Mouse (Mus musculus): ENCODE measurements around the gene Vwce. TPM values are rescaled to one million over a fixed set of nuclear protein-coding genes. Genes with fewer than 3 reads are reported as not detected.
A peak's percentile ranks its signal among the peaks of the same experiment; 100 is the strongest.

Gene Vwce
- polyA plus RNA-seq, 1 experiment from 2014 or later, result 0.34 TPM

DNA sequence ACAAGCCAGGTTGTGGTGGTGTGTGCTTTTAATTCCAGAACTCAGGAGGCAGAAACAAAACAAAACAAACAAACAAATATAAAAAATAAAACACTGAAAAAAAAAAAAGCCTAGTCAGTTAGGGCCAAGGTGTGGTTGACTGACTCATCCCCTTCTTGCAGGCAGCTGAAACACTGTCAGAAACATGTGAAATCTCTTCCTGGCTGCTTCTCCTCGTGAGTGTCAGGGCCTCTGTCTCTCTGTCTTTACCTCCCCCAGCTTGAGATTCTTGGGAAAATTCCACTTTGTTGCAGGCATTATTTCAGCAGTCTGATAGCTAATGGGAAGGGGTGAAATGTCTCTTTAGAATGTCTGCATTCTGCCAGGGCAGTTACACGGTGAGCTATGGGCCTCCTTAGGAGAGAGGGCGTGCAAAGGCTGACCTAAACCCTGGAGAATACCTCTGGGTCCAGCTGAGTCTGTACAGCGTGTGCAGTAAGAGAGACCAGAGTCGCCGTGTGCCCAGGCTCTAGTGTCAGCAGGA, 31.7 kb upstream of the Vwce start:
- DNase-seq (ENCODE audit: low spot score), result no peak
- H3K4me1 ChIP-seq (ENCODE audit: control insufficient read depth, insufficient read depth, low read length), result peaks cover 10% of the 10 kb centered on the region; the same call in 1 of the 2 replicates
- WGBS, result 10% methylated on average over 6 of the region's 6 CpGs

GRCm38 (mm10) chr19:10602787-10603186, 31.2 kb upstream of the Vwce start:
- peak overlapping the region; percentile 48 for H3K4me2 ChIP-seq (ENCODE audit: low read depth)
- ATAC-seq (ENCODE audit: insufficient read depth, low FRiP score, low TSS enrichment), result peak; percentile 46
- H3K4me1 ChIP-seq (ENCODE audit: control insufficient read depth, insufficient read depth, low read length), result peaks cover 10% of the 10 kb centered on the region; the same call in 1 of the 2 replicates
- peak overlapping the region; percentile 67 for H3K9ac ChIP-seq (ENCODE audit: low read length)
- no peaks in the 10 kb centered on the region for H3K27me3 ChIP-seq (ENCODE audit: control insufficient read depth, insufficient read depth, low read length)
- H3K4me3 ChIP-seq (ENCODE audit: low read depth, low read length), result peak overlapping the region; percentile 24
- peak; percentile 92 for DNase-seq (ENCODE audit: low spot score)
- WGBS, result 2% methylated on average over 9 of the region's 9 CpGs
- H3K9me3 ChIP-seq (ENCODE audit: control insufficient read depth, low read length), result no peaks in the 10 kb centered on the region
- 0 out of 2 replicates have a peak, but pooled peaks cover 2% of the 10 kb centered on the region for H3K36me3 ChIP-seq (ENCODE audit: control insufficient read depth, insufficient read depth, low read length)
- H3K27ac ChIP-seq (ENCODE audit: low read depth, low read length), result peak overlapping the region; percentile 90

More for the DNA sequence above, 31.7 kb upstream of the Vwce start:
- Histone ChIP-seq H3K36me3 (ENCODE audit: control insufficient read depth, insufficient read depth, low read length) (no peaks in the 10 kb centered on the region), H3K9me3 (ENCODE audit: control insufficient read depth, low read length) (no peaks in the 10 kb centered on the region), H3K9ac (ENCODE audit: low read length) (peak overlapping the region; percentile 67), H3K4me2 (ENCODE audit: low read depth) (peak overlapping the region; percentile 48), H3K27me3 (ENCODE audit: control insufficient read depth, insufficient read depth, low read length) (no peaks in the 10 kb centered on the region), H3K27ac (ENCODE audit: low read depth, low read length) (peak overlapping the region; percentile 90), H3K4me3 (ENCODE audit: low read depth, low read length) (peak overlapping the region; percentile 24)
- peak; percentile 48; the same call in 1 of the 2 replicates for ATAC-seq (ENCODE audit: insufficient read depth, low FRiP score, low TSS enrichment)

DNA sequence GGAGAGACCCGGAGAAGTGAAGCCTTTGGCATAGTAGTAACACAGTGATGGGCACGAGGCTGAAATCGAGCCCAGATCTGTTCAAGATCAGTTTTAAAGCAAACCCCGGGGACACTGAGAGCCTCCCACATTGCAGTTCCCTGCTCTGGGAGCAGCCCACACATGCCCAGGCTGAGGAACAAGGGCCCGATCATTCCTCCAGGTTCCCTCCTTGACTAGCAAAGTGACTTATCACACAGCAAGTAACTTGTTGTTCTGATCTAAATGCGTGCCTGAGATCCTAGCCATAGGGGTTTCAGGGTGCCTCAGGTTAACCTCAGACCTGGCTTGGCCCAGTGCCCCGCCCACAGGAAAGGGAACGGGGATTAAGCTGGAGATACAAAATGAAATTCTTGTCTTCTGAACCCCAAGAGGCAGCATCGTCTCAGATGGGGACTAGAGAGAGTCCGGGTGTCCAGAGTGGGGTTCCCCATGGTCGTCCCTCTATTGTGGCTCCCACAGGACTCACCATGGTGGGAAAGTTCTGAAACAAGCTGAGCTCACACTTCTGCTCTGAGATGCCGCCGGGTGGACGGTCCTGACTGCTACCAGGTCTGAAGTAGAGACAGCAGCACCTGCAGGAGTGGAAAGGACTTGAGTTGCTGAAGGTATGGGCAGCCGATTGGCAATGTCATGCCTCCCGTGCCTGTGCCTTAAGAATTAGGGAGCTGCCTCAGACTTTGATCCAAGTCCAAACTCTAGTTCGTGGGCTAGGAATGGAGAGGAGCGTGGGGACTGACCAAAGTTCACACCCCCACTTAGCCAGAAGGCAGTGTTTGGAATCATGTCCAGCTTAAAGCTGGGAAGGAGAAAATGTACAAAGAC, 30.1 kb upstream of the Vwce start:
- WGBS, result 88% methylated on average over 18 of the region's 18 CpGs
- Histone ChIP-seq H3K9ac (ENCODE audit: low read length) (peak overlapping the region; percentile 18; the same call in 1 of the 2 replicates), H3K4me3 (ENCODE audit: low read depth, low read length) (0 out of 2 replicates have a peak overlapping the region, but pooled peaks have one; percentile 1), H3K4me1 (ENCODE audit: control insufficient read depth, insufficient read depth, low read length) (peaks cover 10% of the 10 kb centered on the region; the same call in 1 of the 2 replicates), H3K9me3 (ENCODE audit: control insufficient read depth, low read length) (no peaks in the 10 kb centered on the region), H3K36me3 (ENCODE audit: control insufficient read depth, insufficient read depth, low read length) (peaks cover 7% of the 10 kb centered on the region), H3K4me2 (ENCODE audit: low read depth) (no peak overlapping the region), H3K27ac (ENCODE audit: low read depth, low read length) (no peak overlapping the region), H3K27me3 (ENCODE audit: control insufficient read depth, insufficient read depth, low read length) (no peaks in the 10 kb centered on the region)
- DNase-seq (ENCODE audit: low spot score), result no peak
- no peak for ATAC-seq (ENCODE audit: insufficient read depth, low FRiP score, low TSS enrichment)

DNA sequence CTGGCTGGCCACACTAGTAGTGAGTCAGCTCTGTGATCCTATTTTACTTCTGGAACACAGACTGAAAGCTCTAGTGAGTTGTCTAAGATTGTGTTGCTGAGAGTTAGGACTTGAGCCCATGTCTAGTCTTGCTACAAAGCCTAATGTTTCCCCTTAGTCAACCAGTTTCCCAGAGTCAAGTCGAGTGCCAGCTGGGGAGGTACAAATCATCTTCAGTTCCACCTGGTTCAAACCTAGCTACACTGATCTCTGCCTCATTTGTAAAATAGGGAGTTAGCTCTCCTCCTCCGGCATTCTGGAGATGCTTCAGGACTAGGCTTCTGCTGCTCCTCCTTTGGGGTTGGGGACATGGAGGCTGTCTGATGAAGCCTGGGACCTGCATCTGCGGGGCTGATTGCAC, 29.5 kb upstream of the Vwce start:
- Histone ChIP-seq H3K4me1 (ENCODE audit: control insufficient read depth, insufficient read depth, low read length) (peaks cover 10% of the 10 kb centered on the region; the same call in 1 of the 2 replicates), H3K36me3 (ENCODE audit: control insufficient read depth, insufficient read depth, low read length) (peaks cover 8% of the 10 kb centered on the region), H3K4me2 (ENCODE audit: low read depth) (peak overlapping the region; percentile 78), H3K9ac (ENCODE audit: low read length) (peak overlapping the region; percentile 95), H3K27ac (ENCODE audit: low read depth, low read length) (peak overlapping the region; percentile 89), H3K9me3 (ENCODE audit: control insufficient read depth, low read length) (no peaks in the 10 kb centered on the region), H3K4me3 (ENCODE audit: low read depth, low read length) (peak overlapping the region; percentile 96), H3K27me3 (ENCODE audit: control insufficient read depth, insufficient read depth, low read length) (no peaks in the 10 kb centered on the region)
- WGBS, result 60% methylated on average over 3 of the region's 3 CpGs
- ATAC-seq (ENCODE audit: insufficient read depth, low FRiP score, low TSS enrichment) (no peak), DNase-seq (ENCODE audit: low spot score) (no peak)

- Histone ChIP-seq H3K27me3 (ENCODE audit: control insufficient read depth, insufficient read depth, low read length) (no peaks in the 10 kb centered on the region), H3K27ac (ENCODE audit: low read depth, low read length) (peak within 1 kb of the TSS; percentile 89), H3K36me3 (ENCODE audit: control insufficient read depth, insufficient read depth, low read length) (peaks cover 10% of the 10 kb centered on the region), H3K4me1 (ENCODE audit: control insufficient read depth, insufficient read depth, low read length) (peaks cover 10% of the 10 kb centered on the region; the same call in 1 of the 2 replicates), H3K4me2 (ENCODE audit: low read depth) (peak within 1 kb of the TSS; percentile 78), H3K9me3 (ENCODE audit: control insufficient read depth, low read length) (no peaks in the 10 kb centered on the region), H3K9ac (ENCODE audit: low read length) (peak within 1 kb of the TSS; percentile 95), H3K4me3 (ENCODE audit: low read depth, low read length) (peak within 1 kb of the TSS; percentile 96)
- ATAC-seq (ENCODE audit: insufficient read depth, low FRiP score, low TSS enrichment), result peak; percentile 95
- DNase-seq (ENCODE audit: low spot score), result peak; percentile 99
- under 1% methylated on average over 47 of the region's 49 CpGs for WGBS
Measured at GRCm38 (mm10) chr19:10605293-10605900, 28.6 kb upstream of the Vwce start, which contains the start of the genes Ddb1 and Tkfc. Ddb1 (plus strand) TSS chr19:10605327. Tkfc (minus strand) TSS chr19:10605654.

GRCm38 (mm10) chr19:10605901-10606622, 28.0 kb upstream of the Vwce start:
- H3K4me3 ChIP-seq (ENCODE audit: low read depth, low read length), result peak overlapping the region; percentile 96
- DNase-seq (ENCODE audit: low spot score) (peak; percentile 29), ATAC-seq (ENCODE audit: insufficient read depth, low FRiP score, low TSS enrichment) (peak; percentile 7; the same call in 1 of the 2 replicates)
- H3K4me1 ChIP-seq (ENCODE audit: control insufficient read depth, insufficient read depth, low read length), result peaks cover 10% of the 10 kb centered on the region; the same call in 1 of the 2 replicates
- peak overlapping the region; percentile 95 for H3K9ac ChIP-seq (ENCODE audit: low read length)
- H3K27ac ChIP-seq (ENCODE audit: low read depth, low read length), result peak overlapping the region; percentile 89
- WGBS, result 7% methylated on average over 20 of the region's 20 CpGs
- no peaks in the 10 kb centered on the region for H3K27me3 ChIP-seq (ENCODE audit: control insufficient read depth, insufficient read depth, low read length)
- H3K36me3 ChIP-seq (ENCODE audit: control insufficient read depth, insufficient read depth, low read length), result peaks cover 12% of the 10 kb centered on the region
- H3K4me2 ChIP-seq (ENCODE audit: low read depth), result peak overlapping the region; percentile 78
- H3K9me3 ChIP-seq (ENCODE audit: control insufficient read depth, low read length), result no peaks in the 10 kb centered on the region

- WGBS, result 96% methylated on average over 5 of the region's 5 CpGs
- peaks cover 28% of the 10 kb centered on the region for H3K36me3 ChIP-seq (ENCODE audit: control insufficient read depth, insufficient read depth, low read length)
- H3K9ac ChIP-seq (ENCODE audit: low read length), result no peak overlapping the region
- peaks cover 10% of the 10 kb centered on the region; the same call in 1 of the 2 replicates for H3K4me1 ChIP-seq (ENCODE audit: control insufficient read depth, insufficient read depth, low read length)
- ATAC-seq (ENCODE audit: insufficient read depth, low FRiP score, low TSS enrichment) (no peak), DNase-seq (ENCODE audit: low spot score) (no peak)
- no peaks in the 10 kb centered on the region for H3K9me3 ChIP-seq (ENCODE audit: control insufficient read depth, low read length)
- no peak overlapping the region for H3K4me3 ChIP-seq (ENCODE audit: low read depth, low read length)
- no peaks in the 10 kb centered on the region for H3K27me3 ChIP-seq (ENCODE audit: control insufficient read depth, insufficient read depth, low read length)
- no peak overlapping the region for H3K27ac ChIP-seq (ENCODE audit: low read depth, low read length)
- H3K4me2 ChIP-seq (ENCODE audit: low read depth), result no peak overlapping the region
Measured at GRCm38 (mm10) chr19:10608573-10609240, 25.3 kb upstream of the Vwce start.

Measured in neural tube, embryonic 11.5 days (tissue).